Mouse (Mus musculus) CH12.LX (cell line): ENCODE results near the gene Cchcr1. TPM values are rescaled to one million over a fixed set of nuclear protein-coding genes. Genes with fewer than 3 reads are reported as not detected.

Source experiments
- DNase-seq: peaks from one replicate; pipeline ENCODE4 v3.0.0-alpha.2; 2013; ENCODE audit errors: extremely low read depth
- H3K27ac ChIP-seq: 2 replicates; pipeline ENCODE4 v1.5.1; 2012; ENCODE audit warnings: low read depth, mild to moderate bottlenecking, control low read depth, moderate library complexity; ENCODE audit not compliant: insufficient read depth
- H3K27me3 ChIP-seq: replicated peaks from 2 replicates; pipeline ENCODE3; 2012; ENCODE audit warnings: inconsistent platforms
- H3K36me3 ChIP-seq, 2 experiments: replicated peaks in 1 of 2; 2 replicates each; pipeline versions ENCODE3 to v1.6.1; 2012; ENCODE audit warnings: inconsistent platforms in 1 of 2, low read length in 1 of 2, mild to moderate bottlenecking in 1 of 2, mixed read lengths in 1 of 2, moderate library complexity in 1 of 2; ENCODE audit not compliant: control insufficient read depth in 1 of 2, insufficient read depth in 1 of 2
- H3K4me1 ChIP-seq, 2 experiments: 2 replicates each; pipeline ENCODE4 v1.6.1; 2012; ENCODE audit warnings: inconsistent platforms in 1 of 2, moderate library complexity in 1 of 2; ENCODE audit not compliant: insufficient read depth in 2 of 2, control insufficient read depth in 1 of 2
- H3K4me2 ChIP-seq: 2 replicates; pipeline ENCODE4 v1.6.1; 2012; ENCODE audit warnings: low read depth, mild to moderate bottlenecking, control low read depth; ENCODE audit not compliant: poor library complexity, insufficient read depth, severe bottlenecking
- H3K4me3 ChIP-seq, 3 experiments: fragments of 150-350 bp in 1 of 3; sonication (generic) in 1 of 3; replicated peaks in 1 of 3; 2 replicates each; pipeline versions ENCODE3 to v1.5.1; 2011 to 2012; ENCODE audit warnings: low read depth in 2 of 3, low read length in 2 of 3, mild to moderate bottlenecking in 2 of 3, moderate library complexity in 2 of 3, control low read depth in 1 of 3, improper control_type of control experiment in 1 of 3, inconsistent platforms in 1 of 3, mixed read lengths in 1 of 3; ENCODE audit not compliant: poor library complexity in 1 of 3
- H3K79me2 ChIP-seq: replicated peaks from 2 replicates; pipeline ENCODE4 v1.6.1; 2012; ENCODE audit warnings: mild to moderate bottlenecking, moderate library complexity; ENCODE audit not compliant: control insufficient read depth, poor library complexity, insufficient read depth, severe bottlenecking; ENCODE audit errors: extremely low read depth
- H3K9ac ChIP-seq: 2 replicates; pipeline ENCODE4 v1.6.1; 2012; ENCODE audit warnings: low read depth, mild to moderate bottlenecking, control low read depth, moderate library complexity; ENCODE audit not compliant: insufficient read depth
- H3K9me3 ChIP-seq: replicated peaks from 2 replicates; pipeline ENCODE3; 2012; ENCODE audit warnings: low read length, inconsistent platforms, mixed read lengths
- CTCF ChIP-seq, 2 experiments: IDR thresholded peaks in 1 of 2; conservative IDR thresholded peaks in 1 of 2; 2 replicates each; pipeline ENCODE4 v1.5.1; 2011 to 2012; ENCODE audit warnings: low read depth in 2 of 2, low read length in 2 of 2, improper control_type of control experiment in 1 of 2, inconsistent platforms in 1 of 2, mild to moderate bottlenecking in 1 of 2, moderate library complexity in 1 of 2
- ELF1 ChIP-seq: IDR thresholded peaks from 2 replicates; pipeline ENCODE4 v1.6.1; 2014; ENCODE audit warnings: low read depth, mild to moderate bottlenecking, inconsistent platforms, low read length, improper control_type of control experiment
- HCFC1 ChIP-seq: IDR thresholded peaks from 2 replicates; pipeline ENCODE4 v1.6.1; 2012; ENCODE audit warnings: low read depth, mild to moderate bottlenecking, inconsistent platforms, low read length, improper control_type of control experiment
- IRF4 ChIP-seq: IDR thresholded peaks from 2 replicates; pipeline ENCODE4 v1.6.1; 2014; ENCODE audit warnings: low read depth, mild to moderate bottlenecking, inconsistent platforms, low read length, improper control_type of control experiment
- JUND ChIP-seq: conservative IDR thresholded peaks from 2 replicates; pipeline ENCODE4 v1.6.1; 2011; ENCODE audit warnings: low read depth, low read length, improper control_type of control experiment
- KAT2A ChIP-seq: IDR thresholded peaks from 2 replicates; pipeline ENCODE4 v1.6.1; 2012; ENCODE audit warnings: low read length, improper control_type of control experiment, inconsistent platforms; ENCODE audit not compliant: insufficient replicate concordance
- MAFK ChIP-seq: IDR thresholded peaks from 2 replicates; pipeline ENCODE4 v1.6.1; 2011; ENCODE audit warnings: low read length, improper control_type of control experiment; ENCODE audit not compliant: insufficient replicate concordance
- MAZ ChIP-seq: IDR thresholded peaks from 2 replicates; pipeline ENCODE4 v1.6.1; 2012; ENCODE audit warnings: low read depth, mild to moderate bottlenecking, inconsistent platforms, low read length, improper control_type of control experiment, moderate library complexity
- MYC ChIP-seq: IDR thresholded peaks from 2 replicates; pipeline ENCODE4 v1.6.1; 2011; ENCODE audit warnings: low read depth, mild to moderate bottlenecking, improper control_type of control experiment, low read length
- NELFE ChIP-seq: IDR thresholded peaks from 2 replicates; pipeline ENCODE4 v1.6.1; 2011; ENCODE audit warnings: low read depth, low read length, improper control_type of control experiment
- POLR2A ChIP-seq: IDR thresholded peaks from 2 replicates; pipeline ENCODE4 v1.6.1; 2011; ENCODE audit warnings: low read depth, mild to moderate bottlenecking, improper control_type of control experiment, low read length
- RAD21 ChIP-seq: IDR thresholded peaks from 2 replicates; pipeline ENCODE4 v1.6.1; 2011; ENCODE audit warnings: low read depth, mild to moderate bottlenecking, low read length, improper control_type of control experiment, moderate library complexity
- RCOR1 ChIP-seq: conservative IDR thresholded peaks from 2 replicates; pipeline ENCODE4 v1.6.1; 2012; ENCODE audit warnings: low read depth, mild to moderate bottlenecking, inconsistent platforms, low read length, improper control_type of control experiment
- SMC3 ChIP-seq: IDR thresholded peaks from 2 replicates; pipeline ENCODE4 v1.6.1; 2011; ENCODE audit warnings: low read depth, low read length, improper control_type of control experiment
- TCF12 ChIP-seq: IDR thresholded peaks from 2 replicates; pipeline ENCODE4 v1.6.1; 2014; ENCODE audit warnings: low read depth, mild to moderate bottlenecking, inconsistent platforms, low read length, improper control_type of control experiment
- USF1 ChIP-seq: IDR thresholded peaks from 2 replicates; pipeline ENCODE4 v1.6.1; 2014; ENCODE audit warnings: low read depth, mild to moderate bottlenecking, inconsistent platforms, low read length, improper control_type of control experiment
- USF2 ChIP-seq: conservative IDR thresholded peaks from 2 replicates; pipeline ENCODE4 v1.6.1; 2011; ENCODE audit warnings: low read depth, low read length, improper control_type of control experiment
- ZKSCAN1 ChIP-seq: IDR thresholded peaks from 2 replicates; pipeline ENCODE4 v1.6.1; 2012; ENCODE audit warnings: low read depth, inconsistent platforms, low read length, improper control_type of control experiment, borderline replicate concordance
- dilution Hi-C: fragments of 300-500 bp; cut with MboI; formaldehyde crosslinking; loops from 2 replicates; pipeline ENCODE4 v1.14.3; 2020; ENCODE audit warnings: low sequenced_read_pairs; ENCODE audit not compliant: extremely low pct_unique_long_range_greater_than_20kb, extremely low pct_ligation_motif_present
- in situ Hi-C: fragments of 300-500 bp; cut with MboI; formaldehyde crosslinking; loops from 3 replicates; pipeline ENCODE4 v1.14.3; 2019; ENCODE audit warnings: low sequenced_read_pairs, low pct_ligation_motif_present, low pct_unique_long_range_greater_than_20kb, mixed read lengths
- polyA plus RNA-seq: library from polyadenylated mRNA; unstranded; fragments of >175 nt; gene quantifications from 2 replicates; pipeline ENCODE4 v1.2.1, GENCODE M21; 2012; ENCODE audit warnings: low read depth; ENCODE audit not compliant: insufficient read length
- total RNA-seq, 2 experiments: library from RNA; depleted of rRNA; stranded (reverse); fragments of 300-350 nt in 1 of 2; fragments of >200 nt in 1 of 2; gene quantifications; 2 replicates each; pipeline ENCODE4 v1.2.3; 2012 to 2014

Cchcr1 gene
- total and polyA plus RNA-seq, 3 experiments = 5.2 to 13.0 (median 11.3) TPM

- H3K36me3 ChIP-seq = peaks cover 0 to 4% of the 10 kb centered on the region in 2 experiments
- dilution Hi-C loops = no loop called here
- peak overlapping the region; percentile 62 to 89 (median 73) for H3K4me3 ChIP-seq
Observed at GRCm38 (mm10) chr17:35554761-35555397, 38.0 kb downstream of the Cchcr1 start.

GRCm38 (mm10) chr17:35556186-35556765, 39.4 kb downstream of the Cchcr1 start:
- TF ChIP-seq MAFK = no peak
- TF ChIP-seq USF1 = no peak
- no peak for TF ChIP-seq ZKSCAN1
- no peak for TF ChIP-seq MAZ
- Histone ChIP-seq H3K9me3 (no peaks in the 10 kb centered on the region), H3K4me2 (peak overlapping the region; percentile 41; the same call in 1 of the 2 replicates), H3K36me3 (peaks cover 0 to 4% of the 10 kb centered on the region in 2 experiments), H3K27ac (no peak overlapping the region), H3K4me1 (peaks cover 21 to 49% of the 10 kb centered on the region in 2 experiments), H3K9ac (0 out of 2 replicates have a peak overlapping the region, but pooled peaks have one; percentile 81), H3K79me2 (no peaks in the 10 kb centered on the region), H3K27me3 (no peaks in the 10 kb centered on the region), H3K4me3 (peak overlapping the region; percentile 62 to 89 (median 73))
- DNase-seq = no peak
- in situ Hi-C loops = no loop called here
- dilution Hi-C loops = no loop called here

More at GRCm38 (mm10) chr17:35554761-35555397, 38.0 kb downstream of the Cchcr1 start:
- Histone ChIP-seq H3K4me2 (peak overlapping the region; percentile 47), H3K9me3 (peaks cover 3% of the 10 kb centered on the region), H3K79me2 (no peaks in the 10 kb centered on the region), H3K4me1 (peaks cover 27 to 54% of the 10 kb centered on the region in 2 experiments), H3K9ac (peak overlapping the region; percentile 81), H3K27me3 (peaks cover 2% of the 10 kb centered on the region), H3K27ac (peak overlapping the region; percentile 31)
- no peak for TF ChIP-seq USF2
- TF ChIP-seq POLR2A = peak; percentile 59; the same call in 1 of the 2 replicates
- peak; percentile 60 for TF ChIP-seq HCFC1
- TF ChIP-seq ELF1 = peak; percentile 94
- no peak for TF ChIP-seq MYC
- TF ChIP-seq TCF12 = 0 out of 2 replicates have a peak, but pooled peaks have one; percentile 8
- TF ChIP-seq NELFE = 0 out of 2 replicates have a peak, but pooled peaks have one; percentile 23
- no peak for DNase-seq
- in situ Hi-C loops = loop anchor here (5.0 kb wide), 1 partner anchor 38 kb away; the partner anchor contains the start of genes Cchcr1 and Tcf19

- H3K36me3 ChIP-seq = peaks cover 0 to 4% of the 10 kb centered on the region in 2 experiments
- DNase-seq = peak; percentile 63
- H3K4me1 ChIP-seq = peaks cover 18 to 44% of the 10 kb centered on the region in 2 experiments
- H3K27me3 ChIP-seq = no peaks in the 10 kb centered on the region
- H3K4me3 ChIP-seq = no peak overlapping the region
- in situ Hi-C loops (no loop called here), dilution Hi-C loops (no loop called here)
- 0 out of 2 replicates have a peak, but pooled peaks have one; percentile 24 for TF ChIP-seq SMC3
- peak; percentile 94 to 99 for TF ChIP-seq CTCF (conservative IDR thresholded peaks at IDR 0.05 in 1 of 2, IDR thresholded peaks at IDR 0.05 in 1 of 2; ENCODE audit: low read depth in 2 of 2, low read length in 2 of 2)
- no peak for TF ChIP-seq TCF12
- peak; percentile 16 for TF ChIP-seq RAD21
- 0 out of 2 replicates have a peak, but pooled peaks have one; percentile 15 for TF ChIP-seq JUND
- TF ChIP-seq IRF4 = peak; percentile 45; the same call in 1 of the 2 replicates
- TF ChIP-seq KAT2A = no peak
- TF ChIP-seq RCOR1 = no peak
- TF ChIP-seq NELFE = peak; percentile 71; the same call in 1 of the 2 replicates
- no peak overlapping the region for H3K9ac ChIP-seq
- no peaks in the 10 kb centered on the region for H3K79me2 ChIP-seq
- no peak overlapping the region for H3K27ac ChIP-seq
- H3K9me3 ChIP-seq = no peaks in the 10 kb centered on the region
- no peak overlapping the region for H3K4me2 ChIP-seq
Observed at GRCm38 (mm10) chr17:35556812-35557211, 39.9 kb downstream of the Cchcr1 start.
